Mouse (Mus musculus): ENCODE measurements around the gene Fam118a. TPM values are rescaled to one million over a fixed set of nuclear protein-coding genes. Genes with fewer than 3 reads are reported as not detected.
"Not testable (repeated sequence)": the region's sequence is repeated elsewhere in the genome, so short reads cannot be mapped to it uniquely, and the experiment has no call there.

Fam118a gene
- total RNA-seq (2015), result 12.4 and 12.5 TPM in 2 replicates
- 10.5 and 20.9 TPM in 2 replicates for total RNA-seq (2017)

DNA sequence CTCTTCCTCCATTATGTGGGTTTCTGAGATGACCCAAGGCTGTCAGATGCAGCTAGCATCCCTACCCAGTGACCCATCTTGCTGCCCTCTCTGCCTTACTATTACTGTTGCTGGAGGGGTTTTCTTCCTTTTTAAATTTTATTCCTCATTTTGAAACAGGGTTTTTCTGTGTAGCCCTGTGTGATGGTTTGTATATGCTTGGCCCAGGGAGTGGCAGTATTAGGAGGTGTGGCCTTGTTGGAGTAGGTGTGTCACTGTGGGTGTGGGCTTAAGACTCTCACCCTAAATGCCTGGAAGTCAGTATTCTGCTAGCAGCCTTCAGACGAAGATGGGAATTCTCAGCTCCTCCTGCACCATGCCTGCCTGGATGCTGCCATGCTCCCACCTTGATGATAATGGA, at the start of gene Fam118a:
TSS of gene Fam118a (plus strand) at position 301 of the 400 bp plus-strand sequence.
- not testable (repeated sequence) for ATAC-seq (replicated peaks; ENCODE audit: poor library complexity)

DNA sequence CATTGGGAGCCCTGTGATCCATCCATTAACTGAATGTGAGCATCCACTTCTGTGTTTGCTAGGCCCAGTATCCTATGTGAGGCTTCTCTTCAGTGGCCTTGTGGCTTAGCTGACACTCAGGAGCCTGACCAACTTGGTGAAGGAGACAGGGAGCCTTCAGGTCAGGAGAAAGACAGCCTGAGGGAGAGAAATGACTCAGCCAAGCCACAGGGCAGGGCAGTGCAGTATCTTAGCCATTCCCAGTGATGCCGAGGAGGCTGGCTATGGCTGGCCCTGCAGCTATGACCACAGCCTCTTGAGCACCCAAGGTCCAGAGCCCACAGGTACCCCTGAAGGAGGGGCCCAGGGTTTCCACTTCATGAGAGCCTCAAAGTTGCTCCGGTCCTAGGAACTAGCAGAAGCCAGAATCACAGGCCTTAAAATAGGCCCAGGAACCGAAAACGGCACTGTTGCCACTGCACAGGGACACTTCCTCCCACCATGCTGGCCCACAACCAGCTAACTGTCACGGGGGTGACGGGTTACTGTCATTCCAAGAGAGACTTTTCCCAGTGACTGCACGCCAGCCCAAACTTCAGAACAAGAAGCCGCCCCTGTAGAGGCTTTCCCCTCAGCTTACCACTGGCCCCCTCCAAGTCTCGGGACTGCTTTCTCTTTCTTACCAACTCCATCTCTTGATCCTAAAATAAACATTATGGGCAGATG, 47.0 kb upstream of the Fam118a start:
- no peak for ATAC-seq (replicated peaks; ENCODE audit: poor library complexity)

DNA sequence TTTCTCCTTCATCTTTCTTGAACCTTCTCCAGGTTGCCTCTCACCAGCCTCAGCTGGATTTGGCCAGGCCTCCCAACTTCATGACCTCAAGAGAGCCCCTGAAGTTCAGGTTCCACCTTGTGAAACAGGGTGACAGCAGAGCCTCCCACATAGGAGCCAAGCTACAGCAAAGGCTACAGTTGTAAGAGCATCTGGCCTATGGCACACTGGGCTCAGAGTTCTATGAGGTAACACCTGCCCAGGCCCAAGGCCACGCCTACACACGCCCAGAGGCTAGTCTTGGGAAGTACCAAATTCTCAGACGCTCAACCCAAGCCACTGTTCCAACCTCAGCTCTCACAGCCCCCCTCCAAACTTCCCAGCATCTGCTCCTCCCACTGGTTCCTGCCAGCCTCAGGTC, 45.9 kb upstream of the Fam118a start:
- ATAC-seq (replicated peaks; ENCODE audit: poor library complexity), result no peak

DNA sequence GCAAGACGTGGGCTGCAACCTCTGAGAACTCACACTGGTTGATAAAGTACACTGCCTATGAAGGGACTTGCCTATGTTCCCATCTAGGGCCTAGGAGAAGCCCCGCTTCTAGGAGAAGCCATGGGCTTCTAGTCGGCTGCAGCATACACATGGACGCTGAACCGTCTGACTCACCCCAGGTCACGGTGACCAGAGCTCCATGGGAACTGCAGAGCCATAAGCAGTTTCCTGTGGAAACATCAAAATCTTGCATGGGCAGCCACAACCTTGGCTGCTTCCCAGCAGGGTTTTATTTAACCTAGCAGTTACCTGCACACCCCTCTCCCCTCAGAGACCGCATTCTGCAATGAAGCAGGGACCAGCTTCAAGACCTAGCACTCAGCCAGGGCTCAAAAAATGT, 45.0 kb upstream of the Fam118a start:
- ATAC-seq (replicated peaks; ENCODE audit: poor library complexity), result no peak

DNA sequence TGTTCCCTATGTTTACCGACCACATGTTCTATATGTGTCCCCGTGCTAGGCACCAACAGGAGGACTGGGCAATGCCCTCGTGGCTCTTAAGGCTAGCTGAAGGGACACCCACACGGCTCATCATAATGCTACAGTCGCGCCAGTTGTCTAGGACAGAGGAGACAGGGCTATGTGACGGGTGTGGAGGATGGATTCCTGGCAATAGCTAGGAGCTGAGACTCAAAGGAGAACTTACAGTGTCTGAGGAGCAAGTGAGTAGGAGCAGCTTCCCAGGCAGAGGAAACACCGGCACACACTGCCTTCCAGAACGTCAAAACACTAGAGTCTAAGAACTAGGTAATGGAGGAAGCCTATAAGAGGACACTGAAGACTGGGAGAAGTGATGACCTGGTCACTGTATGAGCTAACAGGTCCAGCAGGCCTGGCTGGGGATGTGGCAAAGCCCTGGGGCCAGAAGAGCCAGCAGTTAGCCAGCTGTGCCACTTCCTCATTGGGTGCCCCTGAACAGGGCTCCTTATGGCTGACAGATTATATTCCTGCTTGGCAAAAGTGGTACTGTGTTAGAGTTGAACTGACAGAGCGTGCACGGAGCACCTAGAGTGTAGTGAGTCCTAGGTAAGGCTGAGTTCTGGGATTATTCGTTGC, 43.1 kb upstream of the Fam118a start:
- no peak for ATAC-seq (replicated peaks; ENCODE audit: poor library complexity)

DNA sequence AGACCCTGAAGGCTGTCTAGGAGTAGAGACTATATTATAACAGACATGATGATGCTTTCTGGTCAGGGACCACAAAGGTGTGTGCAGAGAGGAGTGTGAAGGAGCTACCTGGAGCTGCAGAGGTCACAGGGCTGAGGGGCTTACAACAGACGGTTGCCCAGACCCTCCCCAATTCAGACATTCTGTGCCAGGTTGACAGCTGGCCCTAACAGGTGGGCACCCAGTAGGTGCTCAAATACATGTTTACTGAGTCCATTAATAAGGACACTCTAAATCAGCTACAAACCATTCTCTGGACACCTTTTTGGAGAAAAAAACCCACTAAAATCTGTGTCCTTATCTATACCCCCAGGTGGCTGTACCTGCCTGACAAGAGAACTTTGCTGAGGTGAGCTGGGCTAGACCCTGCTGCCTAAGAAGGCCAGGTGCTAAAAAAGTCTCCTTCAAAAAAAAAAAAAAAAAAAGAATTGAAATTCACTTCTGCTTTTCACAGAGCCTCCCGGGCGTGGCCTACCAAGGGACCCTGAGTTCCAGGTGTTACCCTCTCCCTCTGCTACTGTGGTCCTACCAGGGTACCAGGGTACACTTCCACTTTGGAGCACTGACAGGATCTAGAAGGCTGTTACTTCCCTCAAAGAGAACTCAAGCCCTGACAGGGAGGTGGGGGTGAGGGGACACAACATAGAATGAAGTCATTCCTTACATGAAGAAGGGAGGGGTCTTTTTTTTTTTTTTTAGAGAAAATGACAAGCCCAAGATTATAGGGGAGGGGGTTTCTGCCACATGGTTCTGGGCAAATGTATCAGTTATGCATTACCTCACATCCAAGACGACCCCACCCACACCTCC, 42.4 kb upstream of the Fam118a start:
- peak; percentile 27; the same call in 1 of the 2 replicates for ATAC-seq (replicated peaks; ENCODE audit: poor library complexity)

DNA sequence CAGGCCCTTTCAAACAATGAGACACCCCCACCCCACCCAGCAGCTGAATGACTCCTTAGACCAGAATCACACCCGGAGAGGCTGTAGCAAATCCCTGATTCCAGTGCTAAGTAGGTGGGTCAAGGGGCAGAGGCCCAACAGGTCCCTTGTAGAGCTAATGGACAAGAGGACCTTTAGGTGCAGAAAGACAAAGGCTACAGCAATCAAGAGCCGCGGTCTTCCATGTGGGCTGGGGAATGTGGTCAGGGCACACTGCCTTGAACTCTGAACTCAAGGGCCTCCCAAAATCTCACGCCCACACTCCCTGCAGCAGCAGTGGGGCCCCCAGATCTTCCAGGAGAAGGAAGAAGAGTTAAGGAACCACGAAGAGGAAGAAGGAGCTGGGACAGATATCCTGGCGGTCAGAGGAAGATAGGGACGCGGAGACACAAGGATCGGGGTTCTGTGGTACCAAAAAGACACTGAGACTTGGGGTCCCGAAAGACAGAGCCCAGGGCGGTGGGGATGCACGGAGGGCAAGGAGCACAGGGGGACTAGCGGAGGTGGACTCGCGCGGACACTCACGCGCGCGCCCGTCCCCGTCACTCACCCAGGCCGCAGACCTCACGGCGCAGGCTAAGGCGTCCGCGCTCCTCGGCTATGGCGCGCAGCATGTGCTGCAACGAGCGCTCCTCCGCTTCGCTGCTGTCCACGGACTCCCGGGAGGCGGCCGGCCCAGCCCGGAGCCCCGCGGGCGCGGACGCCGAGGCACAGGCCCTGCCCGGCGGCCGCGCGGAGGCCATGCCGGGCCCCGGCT, 41.5 kb upstream of the Fam118a start:
- ATAC-seq (replicated peaks; ENCODE audit: poor library complexity), result no peak; the same call in 1 of the 2 replicates

DNA sequence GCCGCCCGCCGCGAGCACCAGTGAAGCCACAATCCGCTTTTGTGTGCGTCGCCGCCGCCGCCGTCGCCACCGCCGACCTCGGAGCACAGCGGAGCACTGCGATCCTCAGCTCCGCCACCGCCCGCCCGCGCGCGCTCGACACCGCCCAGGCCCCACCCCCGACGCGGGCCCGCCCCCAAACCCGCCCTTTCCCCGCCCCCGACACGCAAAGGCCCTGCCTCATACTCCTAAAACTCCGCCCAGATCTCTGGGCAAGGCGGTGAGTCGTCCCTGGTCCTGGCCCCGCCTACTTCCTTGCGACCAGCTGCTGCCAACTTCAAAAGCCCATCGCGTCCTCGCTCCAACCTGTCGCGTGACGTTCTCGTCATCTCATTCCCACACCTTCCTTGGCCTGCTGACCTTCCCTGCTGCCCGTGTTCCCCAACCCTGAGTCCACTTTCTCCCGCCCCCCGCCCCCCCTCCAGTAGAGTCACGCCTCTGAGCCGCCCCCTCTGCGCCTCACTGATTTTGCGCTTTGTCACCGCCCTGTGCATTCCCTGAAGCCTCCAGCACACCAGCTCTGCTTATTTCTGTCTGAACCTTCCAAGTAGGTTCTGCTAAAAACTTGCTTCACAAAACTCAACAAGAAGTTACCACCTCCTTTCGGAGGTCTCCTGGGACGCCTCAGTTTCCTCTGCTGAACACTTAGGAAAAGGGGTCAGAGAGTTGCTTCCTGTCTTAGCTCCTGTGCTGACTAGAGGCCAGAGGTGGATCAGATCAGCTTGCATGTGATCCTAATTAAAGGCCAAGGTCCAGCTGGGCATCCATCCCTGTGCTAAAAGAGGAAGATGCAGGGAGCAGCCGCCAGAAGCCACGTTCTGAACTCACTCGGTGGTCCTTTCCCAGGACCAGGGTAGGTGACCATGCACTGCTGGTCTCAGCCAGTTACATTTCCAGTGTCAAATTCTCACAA, 40.6 kb upstream of the Fam118a start, which contains the start of gene 5031439G07Rik:
TSS of gene 5031439G07Rik (minus strand) at position 678 of the 952 bp plus-strand sequence.
- ATAC-seq (replicated peaks; ENCODE audit: poor library complexity), result peak; percentile 89

DNA sequence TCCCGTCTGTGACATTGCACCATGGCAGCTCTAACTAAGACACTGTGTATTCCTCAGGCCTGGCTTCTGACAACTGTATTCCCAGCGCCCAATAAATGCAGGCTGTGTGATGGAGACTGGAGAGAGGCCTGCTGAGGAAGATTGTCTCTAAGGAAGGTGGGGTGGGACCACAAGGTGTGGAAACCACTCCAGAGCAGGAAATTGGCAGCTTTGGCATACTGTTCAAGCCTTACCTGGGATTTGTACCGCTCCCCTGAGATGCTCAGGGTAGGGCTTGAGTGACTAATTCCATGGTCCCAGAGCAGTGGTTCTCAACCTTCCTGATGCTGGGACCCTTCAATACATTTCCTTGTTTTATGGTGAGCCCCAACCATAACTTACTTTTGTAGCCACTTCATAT, 39.6 kb upstream of the Fam118a start:
- ATAC-seq (replicated peaks; ENCODE audit: poor library complexity), result no peak

DNA sequence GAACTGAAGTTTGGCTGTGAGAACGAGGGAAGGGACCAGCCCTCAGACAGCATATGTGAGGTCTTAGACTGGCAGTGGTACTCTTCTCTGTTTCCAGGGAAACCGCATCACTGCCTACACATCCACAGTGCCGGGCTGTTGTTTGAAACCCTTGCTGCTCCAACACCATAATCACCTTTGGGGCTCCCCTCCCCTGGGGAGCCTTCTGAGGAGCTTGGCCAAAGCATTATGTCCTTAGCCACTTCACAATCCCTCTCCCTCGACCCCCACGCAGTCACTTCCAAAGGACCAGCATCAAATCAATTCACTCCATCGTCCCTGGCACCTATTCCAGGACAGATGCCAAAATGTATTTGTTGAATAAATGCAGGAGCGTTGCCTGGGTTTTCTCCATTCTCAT, 39.0 kb upstream of the Fam118a start:
- ATAC-seq (replicated peaks; ENCODE audit: poor library complexity), result no peak

DNA sequence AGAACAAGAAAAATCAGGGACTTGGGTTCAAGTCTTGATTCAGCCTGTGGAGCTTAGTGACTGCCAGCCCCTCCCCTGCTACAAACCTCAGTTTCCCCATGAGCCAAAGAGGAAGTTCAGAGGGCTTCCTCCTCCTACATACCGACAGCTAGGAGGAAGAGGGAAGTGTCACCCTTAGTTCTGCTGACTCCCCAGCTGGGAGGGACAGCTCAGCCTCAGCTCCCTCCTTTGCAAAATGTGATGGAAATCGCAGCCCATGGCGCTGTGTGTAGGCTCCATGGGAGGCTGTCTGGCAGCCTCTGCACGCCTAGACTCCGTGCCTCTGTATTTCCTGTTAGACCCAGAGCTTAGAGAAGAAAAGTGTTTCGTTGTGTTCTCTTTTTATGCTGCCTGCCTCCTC, 34.2 kb upstream of the Fam118a start:
- ATAC-seq (replicated peaks; ENCODE audit: poor library complexity), result peak; percentile 70

DNA sequence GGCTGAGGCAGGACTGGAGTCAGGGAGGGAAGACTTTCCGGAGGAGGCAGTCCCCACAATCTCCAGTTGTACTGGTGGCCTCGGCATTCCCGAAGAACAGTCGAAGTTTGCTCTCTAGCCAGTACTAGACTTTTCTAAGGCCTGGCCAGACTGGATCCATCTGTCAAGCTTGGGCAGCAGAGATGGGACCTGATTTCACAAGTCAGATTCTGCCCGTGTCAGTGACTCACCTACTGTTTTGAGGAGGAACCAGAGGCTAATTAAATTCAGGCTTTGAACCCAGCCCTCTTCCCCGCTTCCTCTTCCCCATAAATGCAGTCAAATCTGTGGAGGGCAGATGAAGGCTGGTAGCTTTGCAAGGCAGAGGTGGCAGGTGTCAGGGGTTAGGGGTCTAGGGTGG, 33.7 kb upstream of the Fam118a start:
- peak; percentile 58 for ATAC-seq (replicated peaks; ENCODE audit: poor library complexity)

DNA sequence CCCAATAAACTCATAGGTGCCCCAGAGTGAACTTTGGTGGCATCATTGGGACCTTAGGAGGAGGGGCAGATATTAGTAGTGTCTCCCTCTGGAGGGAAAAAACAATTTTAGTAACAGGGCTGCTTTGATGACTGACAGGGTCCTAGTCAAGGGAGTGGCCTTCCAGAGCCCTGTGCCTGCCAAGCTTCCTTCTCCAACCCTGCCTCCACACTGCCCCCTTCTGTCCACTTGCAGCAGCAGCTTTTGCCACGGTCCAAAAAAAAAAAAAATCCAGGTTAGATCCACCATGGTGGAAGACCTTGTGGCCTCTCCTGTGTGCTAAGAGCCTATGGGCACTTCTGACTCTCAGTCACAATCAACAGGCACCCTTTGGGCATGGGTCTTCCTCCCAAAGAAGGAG, 32.8 kb upstream of the Fam118a start:
- peak; percentile 83 for ATAC-seq (replicated peaks; ENCODE audit: poor library complexity)

DNA sequence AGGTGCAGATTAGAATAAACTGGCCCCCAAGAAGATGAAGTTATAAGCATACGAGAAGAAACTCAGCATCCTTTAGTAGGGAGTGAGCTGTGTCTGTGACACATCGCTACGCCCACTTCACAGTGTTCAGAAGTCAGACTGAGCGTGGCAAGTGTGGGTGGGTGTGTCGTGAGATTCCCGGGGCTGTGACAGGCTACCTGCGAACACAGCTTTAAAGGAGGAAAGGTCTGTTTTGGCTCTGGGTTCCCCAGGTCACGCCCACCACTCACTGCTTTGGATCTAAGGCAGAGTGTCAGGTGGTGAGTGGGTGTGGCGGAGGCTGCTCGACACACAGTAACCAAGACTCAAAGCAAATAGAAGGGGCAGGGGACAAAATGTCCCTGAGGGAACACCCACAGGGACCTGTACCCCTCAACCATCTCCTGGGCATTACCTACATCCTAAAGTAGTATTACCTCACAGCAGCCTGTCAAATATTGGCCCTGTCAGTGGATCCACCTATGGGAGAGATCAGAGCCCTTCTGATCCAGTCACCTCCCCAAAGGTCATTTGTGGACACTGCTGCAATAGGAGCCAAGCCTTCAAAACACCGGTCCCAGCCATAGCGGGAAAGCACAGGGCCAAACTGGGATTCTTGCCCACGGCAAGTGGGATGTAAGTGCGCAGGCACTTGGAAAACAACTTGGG, 30.8 kb upstream of the Fam118a start:
- no peak for ATAC-seq (replicated peaks; ENCODE audit: poor library complexity)

DNA sequence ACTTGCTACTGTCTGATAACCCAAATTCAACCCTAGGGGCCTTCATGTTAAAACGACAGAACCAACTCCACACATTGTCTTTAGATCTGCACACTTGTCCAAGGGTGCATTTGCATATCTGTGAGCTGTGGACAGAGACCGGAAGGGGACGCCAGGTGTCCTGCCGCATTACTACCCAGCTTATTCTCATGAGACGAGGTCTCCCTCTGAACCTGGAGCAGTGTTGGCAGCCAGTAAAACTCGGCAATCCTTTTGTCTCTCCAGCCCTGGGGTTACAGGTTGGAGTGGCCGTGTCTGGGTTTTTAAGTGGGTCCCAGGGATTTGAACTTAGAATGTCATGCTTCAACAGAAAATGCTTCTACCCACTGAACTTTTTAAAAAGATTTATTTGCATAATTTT, 28.8 kb upstream of the Fam118a start:
- no peak for ATAC-seq (replicated peaks; ENCODE audit: poor library complexity)

DNA sequence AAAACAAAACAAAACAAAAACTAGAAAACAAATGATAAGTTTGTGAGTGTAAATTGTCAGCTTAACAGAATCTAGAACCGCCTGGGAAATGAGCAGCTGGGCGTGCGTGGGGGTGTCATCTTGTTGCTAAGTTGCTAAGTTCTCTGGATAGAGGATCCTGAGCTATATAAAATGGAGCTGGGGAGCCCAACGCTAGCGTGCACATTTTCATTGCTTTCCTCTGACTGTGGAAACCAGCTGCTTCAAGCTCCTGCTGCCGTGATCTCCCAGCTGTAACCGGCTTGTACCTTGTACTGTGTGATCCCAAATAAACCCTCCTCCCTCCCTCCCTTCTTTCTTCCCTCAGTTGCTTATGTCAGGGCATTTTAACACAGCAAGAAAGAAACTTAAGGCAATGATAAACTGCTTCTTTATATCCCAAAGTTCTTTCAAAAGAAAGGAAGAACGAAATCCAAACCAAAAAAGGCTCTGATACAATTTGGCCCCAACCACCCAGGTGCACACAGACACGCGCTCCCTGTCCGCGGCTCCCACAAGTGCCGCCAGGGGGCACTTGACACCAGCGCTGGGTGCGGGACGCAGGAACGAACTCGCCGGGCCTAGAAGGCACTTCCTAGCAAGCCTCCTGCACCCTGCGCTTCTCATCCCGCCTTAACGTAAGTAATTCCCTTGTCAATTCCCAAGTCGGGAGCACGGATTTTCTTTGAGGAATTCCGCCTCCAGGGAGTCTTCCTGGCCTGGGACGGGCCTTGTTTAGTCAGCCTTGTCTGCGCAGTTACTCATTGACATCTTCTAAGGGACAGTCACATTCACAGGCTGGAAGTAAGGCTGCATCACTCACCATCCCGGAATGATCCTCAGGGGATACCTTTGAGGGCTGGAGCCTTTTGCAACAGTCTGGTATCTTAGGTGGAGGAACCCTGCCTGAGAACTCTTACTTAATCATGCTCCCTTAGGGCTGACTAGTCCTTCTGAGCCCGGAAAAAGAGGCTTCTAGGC, 27.5 kb upstream of the Fam118a start:
- peak; percentile 98 for ATAC-seq (replicated peaks; ENCODE audit: poor library complexity)

DNA sequence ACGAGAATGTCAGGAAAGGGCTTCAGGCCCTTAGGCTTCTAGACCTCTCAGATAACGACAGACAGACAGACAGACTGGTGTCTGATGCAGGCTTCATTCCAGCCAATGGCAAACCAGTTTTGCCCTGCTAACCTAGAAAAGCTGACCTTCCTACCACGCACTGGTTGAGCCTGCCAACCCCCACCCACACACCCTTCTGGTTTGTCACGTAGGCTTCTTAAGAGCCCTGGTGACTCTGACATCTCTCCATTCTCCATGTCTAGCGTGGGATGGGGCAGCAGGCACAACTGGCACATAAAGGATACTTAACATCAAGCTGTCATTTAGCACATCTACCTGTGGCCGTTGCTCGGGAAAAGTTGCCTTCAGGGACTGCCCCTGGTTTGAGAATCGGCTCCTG, 19.1 kb upstream of the Fam118a start:
- ATAC-seq (replicated peaks; ENCODE audit: poor library complexity), result no peak
